Mouse (Mus musculus): Measurements from ENCODE around the gene 4931409K22Rik.

Gene 4931409K22Rik

GRCm38 (mm10) chr5:24499113-24499512 lies 57.5 kb downstream of the 4931409K22Rik start:
- DNase-seq (ENCODE audit: low spot score) = no peak

GRCm38 (mm10) chr5:24497526-24497925 lies 59.1 kb downstream of the 4931409K22Rik start:
- DNase-seq (ENCODE audit: low spot score) = no peak

- no peak for DNase-seq (ENCODE audit: low spot score)
These were observed 59.9 kb downstream of the 4931409K22Rik start for GRCm38 (mm10) chr5:24496756-24497155.

- DNase-seq (ENCODE audit: low spot score) = no peak
These were observed 61.6 kb downstream of the 4931409K22Rik start for GRCm38 (mm10) chr5:24495019-24495418.

Data from ovary, postnatal 14 days (tissue).